Mouse (Mus musculus): ENCODE data around the gene Sirt7.

DNA sequence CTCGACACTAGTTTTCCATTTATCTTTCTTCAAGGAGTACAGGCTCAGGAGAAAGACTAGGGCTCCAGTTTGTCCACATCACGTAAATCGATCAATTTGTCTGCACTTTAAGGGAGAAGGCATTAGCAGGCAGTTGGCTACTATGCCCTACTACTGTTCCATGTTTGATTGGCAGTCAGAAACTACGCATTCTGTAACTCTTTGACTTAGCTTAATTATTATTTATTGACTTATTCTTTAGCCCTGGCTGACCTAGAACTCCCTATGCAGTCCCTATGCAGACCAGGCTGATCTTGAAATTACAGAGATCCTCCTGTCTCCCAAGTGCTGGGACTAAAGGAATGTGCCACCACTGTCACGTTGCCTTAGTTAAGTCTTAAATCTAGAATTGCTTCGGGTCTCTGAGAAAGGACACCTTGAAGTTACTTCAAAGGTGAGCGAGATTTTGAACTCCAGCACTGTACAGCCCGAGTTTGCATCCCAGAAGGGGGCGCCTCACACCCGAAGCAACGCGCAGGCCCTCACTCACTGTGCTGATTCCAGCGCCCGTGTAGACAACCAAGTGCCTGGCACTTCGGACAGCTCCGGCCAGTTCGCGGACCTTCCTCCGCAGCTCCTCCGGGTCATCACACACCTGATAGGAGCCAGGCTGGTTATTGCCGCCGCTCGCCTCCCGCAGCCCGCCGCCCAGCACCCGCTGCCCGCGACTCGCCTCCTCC lies 920 bp downstream of the Sirt7 start:
- TF ChIP-seq CTCF (IDR thresholded peaks at IDR 0.05; ENCODE audit: extremely low read depth, insufficient read depth, low read length), result peak; percentile 41
- no peak for TF ChIP-seq POLR2A (IDR thresholded peaks at IDR 0.05; ENCODE audit: extremely low read depth, insufficient read depth, low read length)

Data from cortical plate, adult 2 months (tissue).